Mouse (Mus musculus): ENCODE measurements around the gene Cped1. TPM values are rescaled to one million over a fixed set of nuclear protein-coding genes. Genes with fewer than 3 reads are reported as not detected.

Gene Cped1
- polyA plus RNA-seq, 1 experiment from 2014 or later = 11.0 TPM

DNA sequence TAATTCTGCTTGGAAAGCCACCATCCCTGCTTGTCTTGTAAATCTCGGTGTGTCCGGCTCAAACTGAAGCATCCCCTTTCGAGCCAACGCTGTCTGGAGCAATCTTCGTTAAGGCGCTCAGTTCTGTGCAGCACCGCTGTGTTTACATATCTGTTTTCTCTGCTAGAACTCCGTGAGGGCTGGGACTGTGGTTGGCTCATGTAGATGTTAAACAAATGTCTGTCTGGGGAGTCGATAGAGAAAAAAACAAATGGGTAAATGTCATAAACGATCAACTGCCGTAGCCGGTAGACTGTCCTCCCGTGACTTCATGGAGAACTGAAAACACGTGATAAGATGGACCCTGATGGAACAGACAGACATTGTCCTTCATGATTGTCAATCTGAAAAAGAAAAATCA lies 220.5 kb downstream of the Cped1 start:
- no peaks in the 10 kb centered on the region for H3K36me3 ChIP-seq (ENCODE audit: control insufficient read depth, insufficient read depth)
- no peak overlapping the region for H3K9ac ChIP-seq (ENCODE audit: low read depth, low read length)
- ATAC-seq = no peak
- no peaks in the 10 kb centered on the region for H3K27me3 ChIP-seq (replicated peaks; ENCODE audit: control insufficient read depth, insufficient read depth, low read length)
- no peak overlapping the region for H3K27ac ChIP-seq (ENCODE audit: low read depth, low read length)
- H3K4me2 ChIP-seq (replicated peaks; ENCODE audit: low read depth) = no peak overlapping the region
- no peak overlapping the region for H3K4me3 ChIP-seq (ENCODE audit: low read depth, low read length)
- WGBS = 52% methylated on average over 14 of the region's 14 CpGs
- TF ChIP-seq CTCF (IDR thresholded peaks at IDR 0.05; ENCODE audit: low read depth) = no peak
- no peaks in the 10 kb centered on the region for H3K4me1 ChIP-seq (replicated peaks; ENCODE audit: control insufficient read depth, insufficient read depth, low read length)
- no peaks in the 10 kb centered on the region for H3K9me3 ChIP-seq (ENCODE audit: control insufficient read depth)

DNA sequence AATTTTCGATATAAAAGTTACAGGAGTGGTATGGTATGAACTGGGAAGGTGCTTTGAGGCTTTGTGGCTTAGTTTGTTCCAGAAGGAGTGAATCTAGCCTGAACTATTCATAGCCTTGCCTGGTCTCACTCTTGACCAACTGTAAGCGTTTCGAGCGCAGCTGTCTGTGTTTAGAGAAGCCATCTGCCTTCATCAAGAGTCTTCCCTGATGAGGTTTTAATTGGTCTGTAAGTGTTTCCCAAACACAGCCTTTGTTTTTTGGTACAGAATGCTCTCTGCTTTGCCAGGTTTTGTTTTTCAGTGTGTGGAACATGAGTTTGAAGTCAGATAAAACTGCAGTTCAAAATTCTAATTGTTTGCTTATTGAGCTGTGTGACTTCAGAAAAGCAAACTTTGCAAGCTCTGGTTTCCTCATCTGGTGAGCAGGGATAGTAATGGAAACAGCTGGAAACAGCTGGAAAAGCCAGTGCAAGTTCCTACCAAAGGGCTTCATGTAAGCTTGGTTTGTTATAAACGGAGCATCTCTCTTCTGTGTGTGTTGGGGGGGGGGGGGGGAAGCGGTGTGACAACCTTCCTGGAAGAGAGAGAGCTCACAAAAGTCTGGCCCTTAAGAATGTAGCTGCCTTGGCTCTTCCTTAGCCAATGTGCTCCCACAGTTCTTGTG lies 221.0 kb downstream of the Cped1 start:
- TF ChIP-seq CTCF (IDR thresholded peaks at IDR 0.05; ENCODE audit: low read depth) = no peak
- H3K27ac ChIP-seq (ENCODE audit: low read depth, low read length) = no peak overlapping the region
- no peak overlapping the region for H3K9ac ChIP-seq (ENCODE audit: low read depth, low read length)
- 64% methylated on average over 6 of the region's 6 CpGs for WGBS
- ATAC-seq = no peak
- no peaks in the 10 kb centered on the region for H3K27me3 ChIP-seq (replicated peaks; ENCODE audit: control insufficient read depth, insufficient read depth, low read length)
- no peaks in the 10 kb centered on the region for H3K36me3 ChIP-seq (ENCODE audit: control insufficient read depth, insufficient read depth)
- no peaks in the 10 kb centered on the region for H3K9me3 ChIP-seq (ENCODE audit: control insufficient read depth)
- no peak overlapping the region for H3K4me2 ChIP-seq (replicated peaks; ENCODE audit: low read depth)
- no peaks in the 10 kb centered on the region for H3K4me1 ChIP-seq (replicated peaks; ENCODE audit: control insufficient read depth, insufficient read depth, low read length)
- H3K4me3 ChIP-seq (ENCODE audit: low read depth, low read length) = no peak overlapping the region

DNA sequence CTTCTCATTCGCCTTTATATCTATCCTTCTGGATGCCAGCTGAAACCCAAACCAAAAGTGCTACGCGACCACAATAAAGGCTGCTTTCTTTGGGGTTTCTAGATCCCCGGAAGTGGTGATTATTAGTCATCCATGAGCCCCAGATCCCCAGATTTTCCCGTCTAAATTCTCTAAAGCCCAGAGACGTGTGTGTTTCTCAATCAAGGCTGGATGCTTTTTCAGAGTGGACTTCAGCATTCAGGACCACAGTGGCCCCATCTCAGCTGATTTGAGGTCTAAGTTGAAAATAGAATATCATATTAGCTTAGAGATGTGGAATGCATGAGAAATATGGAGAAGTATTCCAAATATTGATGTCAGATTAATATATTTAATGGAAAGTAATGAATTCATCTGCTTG lies 226.4 kb downstream of the Cped1 start:
- Histone ChIP-seq H3K4me2 (replicated peaks; ENCODE audit: low read depth) (no peak overlapping the region), H3K4me1 (replicated peaks; ENCODE audit: control insufficient read depth, insufficient read depth, low read length) (no peaks in the 10 kb centered on the region), H3K27me3 (replicated peaks; ENCODE audit: control insufficient read depth, insufficient read depth, low read length) (no peaks in the 10 kb centered on the region), H3K4me3 (ENCODE audit: low read depth, low read length) (no peak overlapping the region), H3K36me3 (ENCODE audit: control insufficient read depth, insufficient read depth) (no peaks in the 10 kb centered on the region), H3K9ac (ENCODE audit: low read depth, low read length) (no peak overlapping the region), H3K9me3 (ENCODE audit: control insufficient read depth) (no peaks in the 10 kb centered on the region), H3K27ac (ENCODE audit: low read depth, low read length) (no peak overlapping the region)
- TF ChIP-seq CTCF (IDR thresholded peaks at IDR 0.05; ENCODE audit: low read depth) = no peak
- WGBS = 83% methylated on average over 6 of the region's 6 CpGs
- ATAC-seq = no peak

DNA sequence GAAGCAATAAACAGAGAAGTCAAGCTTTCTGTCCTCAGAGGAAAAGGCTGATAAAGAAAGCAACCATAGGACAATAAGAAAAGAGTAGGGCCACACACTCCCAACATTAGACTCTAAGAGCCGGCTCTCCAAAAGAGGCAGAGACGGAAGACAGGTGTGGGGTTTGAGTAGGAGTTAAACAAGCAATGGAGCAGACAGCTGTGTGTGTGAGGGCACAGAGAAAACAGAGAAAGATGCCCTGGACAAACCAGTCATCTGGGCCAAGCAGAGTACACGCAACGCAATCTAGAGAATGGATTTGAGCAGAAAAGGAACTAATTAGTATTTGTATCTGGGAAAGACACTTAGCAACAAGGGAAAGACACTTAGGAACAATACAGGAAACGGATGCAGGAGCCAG lies 227.5 kb downstream of the Cped1 start:
- Histone ChIP-seq H3K27ac (ENCODE audit: low read depth, low read length) (no peak overlapping the region), H3K4me2 (replicated peaks; ENCODE audit: low read depth) (no peak overlapping the region), H3K36me3 (ENCODE audit: control insufficient read depth, insufficient read depth) (no peaks in the 10 kb centered on the region), H3K9me3 (ENCODE audit: control insufficient read depth) (no peaks in the 10 kb centered on the region), H3K9ac (ENCODE audit: low read depth, low read length) (no peak overlapping the region), H3K4me3 (ENCODE audit: low read depth, low read length) (no peak overlapping the region), H3K27me3 (replicated peaks; ENCODE audit: control insufficient read depth, insufficient read depth, low read length) (no peaks in the 10 kb centered on the region), H3K4me1 (replicated peaks; ENCODE audit: control insufficient read depth, insufficient read depth, low read length) (no peaks in the 10 kb centered on the region)
- 85% methylated on average over 5 of the region's 5 CpGs for WGBS
- no peak for ATAC-seq
- no peak for TF ChIP-seq CTCF (IDR thresholded peaks at IDR 0.05; ENCODE audit: low read depth)

DNA sequence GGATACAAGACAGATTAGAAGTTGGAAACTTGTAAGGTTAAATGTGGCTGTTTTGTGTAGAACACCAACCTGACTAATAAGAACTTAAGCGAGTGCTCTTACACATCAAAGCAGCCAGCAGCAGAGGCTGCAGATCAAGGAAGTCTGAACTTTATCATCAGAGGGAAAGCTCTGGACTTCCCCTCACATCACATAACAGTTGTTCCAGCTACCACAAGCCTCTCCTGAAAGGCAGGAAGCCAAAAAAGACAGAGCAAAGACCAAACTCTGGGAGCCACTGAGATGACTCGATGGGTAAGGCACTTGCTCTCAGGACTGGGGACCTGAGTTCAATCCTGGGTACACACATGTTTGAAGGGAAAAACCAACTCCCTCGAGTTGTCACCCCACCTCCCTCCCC lies 228.1 kb downstream of the Cped1 start:
- no peak overlapping the region for H3K27ac ChIP-seq (ENCODE audit: low read depth, low read length)
- 78% methylated on average over 3 of the region's 3 CpGs for WGBS
- no peak for ATAC-seq

DNA sequence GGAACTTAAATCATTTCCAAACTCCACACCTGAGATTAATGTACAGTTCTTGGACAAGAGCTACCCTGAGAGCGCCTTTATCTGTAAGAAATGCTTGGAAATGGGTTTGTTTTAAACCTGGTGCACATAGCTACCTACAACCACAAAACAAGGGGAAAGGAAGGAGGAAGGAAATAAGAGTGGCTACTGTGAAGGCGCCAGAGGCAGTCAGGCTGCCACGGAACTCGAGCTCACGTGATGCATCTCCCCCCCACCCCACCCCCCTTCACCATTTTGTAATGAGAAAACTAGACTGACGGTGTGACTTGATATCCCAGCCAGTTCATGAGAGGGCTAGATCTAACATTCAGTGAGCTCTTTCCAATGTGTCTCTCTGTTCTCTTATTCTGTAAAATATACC lies 228.9 kb downstream of the Cped1 start:
- H3K9me3 ChIP-seq (ENCODE audit: control insufficient read depth) = no peaks in the 10 kb centered on the region
- no peaks in the 10 kb centered on the region for H3K36me3 ChIP-seq (ENCODE audit: control insufficient read depth, insufficient read depth)
- H3K4me1 ChIP-seq (replicated peaks; ENCODE audit: control insufficient read depth, insufficient read depth, low read length) = no peaks in the 10 kb centered on the region
- H3K9ac ChIP-seq (ENCODE audit: low read depth, low read length) = no peak overlapping the region
- WGBS = 93% methylated on average over 6 of the region's 6 CpGs
- no peak for ATAC-seq
- no peak overlapping the region for H3K27ac ChIP-seq (ENCODE audit: low read depth, low read length)
- no peak overlapping the region for H3K4me2 ChIP-seq (replicated peaks; ENCODE audit: low read depth)
- H3K27me3 ChIP-seq (replicated peaks; ENCODE audit: control insufficient read depth, insufficient read depth, low read length) = no peaks in the 10 kb centered on the region
- no peak for TF ChIP-seq CTCF (IDR thresholded peaks at IDR 0.05; ENCODE audit: low read depth)
- H3K4me3 ChIP-seq (ENCODE audit: low read depth, low read length) = no peak overlapping the region

More for the DNA sequence above, 228.1 kb downstream of the Cped1 start:
- Histone ChIP-seq H3K4me2 (replicated peaks; ENCODE audit: low read depth) (no peak overlapping the region), H3K36me3 (ENCODE audit: control insufficient read depth, insufficient read depth) (no peaks in the 10 kb centered on the region), H3K4me1 (replicated peaks; ENCODE audit: control insufficient read depth, insufficient read depth, low read length) (no peaks in the 10 kb centered on the region), H3K27me3 (replicated peaks; ENCODE audit: control insufficient read depth, insufficient read depth, low read length) (no peaks in the 10 kb centered on the region), H3K4me3 (ENCODE audit: low read depth, low read length) (no peak overlapping the region), H3K9me3 (ENCODE audit: control insufficient read depth) (no peaks in the 10 kb centered on the region), H3K9ac (ENCODE audit: low read depth, low read length) (no peak overlapping the region)
- TF ChIP-seq CTCF (IDR thresholded peaks at IDR 0.05; ENCODE audit: low read depth) = no peak

All from intestine, postnatal 0 days (tissue).